Mouse (Mus musculus) layer of hippocampus, postnatal 10 days (tissue): ENCODE measurements at regions not wholly inside any gene's neighbourhood (a gene's known extent, or its start where the extent isn't known, plus 50 kb on each side); places are given as distances from the start of the nearest gene placed in this dataset.

Source experiments
- DNase-seq, 2 experiments: peaks; one replicate each; pipeline ENCODE4 v3.0.0; 2021; ENCODE audit warnings: low spot score in 2 of 2

GRCm38 (mm10) chr2:109562996-109563395 lies 111.5 kb upstream of the Bdnf start:
- no peak for DNase-seq

DNA sequence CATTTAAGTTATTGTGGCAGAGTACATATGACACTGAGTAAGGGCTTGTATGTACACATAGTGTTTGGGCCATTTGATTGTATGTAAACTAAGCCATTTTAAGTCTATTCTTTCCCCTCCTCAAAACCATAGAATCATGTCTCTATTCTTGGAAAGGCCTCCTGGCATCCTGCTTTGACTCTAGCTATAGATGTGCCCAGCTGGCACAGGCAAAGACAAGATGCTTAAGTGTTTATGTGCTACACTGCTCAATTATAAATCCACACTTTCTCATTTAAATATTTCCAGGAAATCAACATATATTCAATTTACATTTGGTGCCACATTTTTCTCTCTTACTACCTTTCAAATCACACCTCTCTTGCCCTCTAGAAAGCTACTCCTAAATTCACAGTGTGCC lies 97.6 kb upstream of the Bdnf start:
- no peak for DNase-seq

DNA sequence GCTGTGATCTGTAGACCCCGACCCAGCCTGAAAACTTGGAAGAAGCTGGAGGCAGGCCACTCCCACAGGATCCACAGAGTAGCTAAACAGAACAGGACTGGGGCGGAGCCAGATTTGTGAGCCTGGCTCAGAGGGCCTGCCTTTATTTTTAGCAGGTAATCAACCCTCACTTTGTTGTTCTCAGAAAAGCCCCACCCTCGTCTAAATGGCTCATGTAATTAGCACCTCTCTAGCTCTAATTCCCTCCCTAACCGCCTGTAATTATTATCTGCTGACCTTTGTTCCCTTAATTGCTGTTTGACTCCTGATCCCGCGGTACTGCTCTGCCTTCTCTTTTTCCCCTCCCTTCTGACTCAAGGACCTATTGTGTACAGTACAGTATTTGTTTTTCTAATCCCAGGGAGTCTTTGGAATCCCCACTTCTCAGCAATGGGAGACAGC lies 95.6 kb upstream of the Bdnf start:
- no peak for DNase-seq

GRCm38 (mm10) chr2:109618341-109619058 lies 56.0 kb upstream of the Bdnf start:
- no peak for DNase-seq

DNA sequence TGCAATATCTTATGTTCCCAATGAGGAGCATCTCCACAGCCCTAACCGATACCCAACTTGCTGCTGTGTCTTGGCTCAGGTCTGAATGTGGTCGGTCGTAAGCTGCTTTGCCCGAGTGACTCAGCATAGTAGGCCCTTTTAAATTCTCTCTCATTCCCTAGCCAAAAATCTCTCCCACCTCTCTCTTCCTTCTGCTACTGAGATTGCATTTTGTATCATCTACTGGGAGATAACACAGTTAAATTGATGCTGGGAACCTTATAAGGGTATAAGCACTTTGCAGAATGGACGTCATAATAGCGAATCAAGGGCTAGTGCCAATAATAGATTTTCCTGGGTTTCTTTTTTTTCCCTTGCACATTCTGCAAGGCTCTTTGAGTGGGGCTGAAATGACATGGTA lies 54.8 kb upstream of the Bdnf start:
- DNase-seq, result no peak

- no peak for DNase-seq
Measured at GRCm38 (mm10) chr2:109621595-109621994, 52.9 kb upstream of the Bdnf start.
